Mouse (Mus musculus) kidney, postnatal 0 days (tissue): ENCODE results near the gene Slc4a8. TPM values are rescaled to one million over a fixed set of nuclear protein-coding genes. Genes with fewer than 3 reads are reported as not detected.
A peak's percentile ranks its signal among the peaks of the same experiment; 100 is the strongest.

ENCODE experiments used
- ATAC-seq: fragments of 200-750 bp; cut with Nextera tagmentation; replicated peaks from 2 replicates; pipeline ENCODE4 v1.8.0; 2017; ENCODE audit warnings: low read depth, moderate number of reproducible peaks, moderate TSS enrichment, moderate library complexity; ENCODE audit not compliant: low FRiP score
- DNase-seq: peaks from one replicate; pipeline ENCODE4 v3.0.0-alpha.2; 2016; ENCODE audit warnings: low spot score
- H3K27ac ChIP-seq: fragments of 300-500 bp; sonication (generic); 2 replicates; pipeline ENCODE4 v1.5.1; 2014; ENCODE audit warnings: mild to moderate bottlenecking
- H3K27me3 ChIP-seq: fragments of 300-500 bp; sonication (generic); 2 replicates; pipeline ENCODE4 v1.6.1; 2014; ENCODE audit warnings: low read length, mixed read lengths; ENCODE audit not compliant: insufficient read depth
- H3K36me3 ChIP-seq: fragments of 300-500 bp; sonication (generic); 2 replicates; pipeline ENCODE4 v1.6.1; 2014; ENCODE audit warnings: low read length, mixed read lengths; ENCODE audit not compliant: insufficient read depth
- H3K4me1 ChIP-seq: fragments of 300-500 bp; sonication (generic); replicated peaks from 2 replicates; pipeline ENCODE4 v1.6.1; 2014; ENCODE audit warnings: antibody characterized with exemption, low read length, mixed read lengths; ENCODE audit not compliant: insufficient read depth
- H3K4me2 ChIP-seq: fragments of 300-500 bp; sonication (generic); 2 replicates; pipeline ENCODE4 v1.6.1; 2014; ENCODE audit warnings: mild to moderate bottlenecking, low read length, moderate library complexity, mixed read lengths
- H3K4me3 ChIP-seq: fragments of 300-500 bp; sonication (generic); replicated peaks from 2 replicates; pipeline ENCODE4 v1.5.1; 2014; ENCODE audit warnings: low read depth, low read length
- H3K9ac ChIP-seq: fragments of 300-500 bp; sonication (generic); 2 replicates; pipeline ENCODE4 v1.6.1; 2014; ENCODE audit warnings: low read depth, low read length
- H3K9me3 ChIP-seq: fragments of 300-500 bp; sonication (generic); replicated peaks from 2 replicates; pipeline ENCODE4 v1.6.1; 2016; ENCODE audit warnings: low read length, inconsistent platforms, mixed read lengths
- CTCF ChIP-seq: IDR thresholded peaks from 2 replicates; pipeline ENCODE4 v1.5.1; 2016; ENCODE audit warnings: antibody characterized with exemption, low read depth, mild to moderate bottlenecking, moderate library complexity
- WGBS: fragments of 180-500 bp; shearing (Covaris S2); extraction: QIAGEN DNeasy Blood & Tissue Kit; methylation state at CpG from one replicate; pipeline ENCODE4 v1.1.7; 2014; 5-methylcytosine and 5-hydroxymethylcytosine counted together
- polyA plus RNA-seq: library from polyadenylated mRNA; unstranded; fragments of >200 nt; fragmentation: Nextera tagmentation; extraction: Ambion mirVana; gene quantifications from 2 replicates; pipeline ENCODE4 v1.2.1, GENCODE M21; 2015

Gene Slc4a8
- polyA plus RNA-seq, 1 experiment from 2014 or later = 7.5 TPM

GRCm38 (mm10) chr15:100775189-100776166 is 13.9 kb downstream of the Slc4a8 start:
- Histone ChIP-seq H3K4me3 (no peak overlapping the region), H3K9ac (no peak overlapping the region), H3K36me3 (no peaks in the 10 kb centered on the region), H3K4me2 (no peak overlapping the region), H3K9me3 (no peaks in the 10 kb centered on the region), H3K4me1 (0 out of 2 replicates have a peak, but pooled peaks cover under 1% of the 10 kb centered on the region), H3K27ac (no peak overlapping the region), H3K27me3 (no peaks in the 10 kb centered on the region)
- DNase-seq = peak; percentile 14
- no peak for ATAC-seq
- TF ChIP-seq CTCF = no peak
- WGBS = 50% methylated on average over 19 of the region's 19 CpGs

DNA sequence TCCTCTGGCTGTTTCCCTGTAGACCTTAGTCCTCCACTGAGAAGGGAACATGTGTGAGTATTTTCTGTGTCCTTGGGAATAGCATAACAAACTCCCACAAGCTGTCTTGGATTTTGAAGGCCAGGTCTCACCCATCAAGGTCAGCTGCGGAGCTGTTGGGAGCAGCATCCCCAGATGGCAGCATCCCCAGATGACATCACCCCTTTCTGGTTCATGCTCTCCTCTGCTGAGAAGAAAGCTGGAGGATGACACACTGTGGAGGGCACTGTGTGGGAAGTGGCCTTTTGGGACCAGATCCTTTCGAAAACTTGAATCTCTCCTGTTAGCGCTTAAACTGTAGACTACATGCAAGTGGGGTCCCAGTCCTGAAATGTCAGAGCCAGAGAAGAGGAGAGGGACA is 14.9 kb downstream of the Slc4a8 start:
- TF ChIP-seq CTCF = no peak
- Histone ChIP-seq H3K27ac (no peak overlapping the region), H3K4me1 (0 out of 2 replicates have a peak, but pooled peaks cover 4% of the 10 kb centered on the region), H3K9ac (no peak overlapping the region), H3K27me3 (no peaks in the 10 kb centered on the region), H3K9me3 (no peaks in the 10 kb centered on the region), H3K36me3 (no peaks in the 10 kb centered on the region), H3K4me2 (no peak overlapping the region), H3K4me3 (no peak overlapping the region)
- ATAC-seq (no peak), DNase-seq (no peak)
- 89% methylated on average over 3 of the region's 3 CpGs for WGBS

DNA sequence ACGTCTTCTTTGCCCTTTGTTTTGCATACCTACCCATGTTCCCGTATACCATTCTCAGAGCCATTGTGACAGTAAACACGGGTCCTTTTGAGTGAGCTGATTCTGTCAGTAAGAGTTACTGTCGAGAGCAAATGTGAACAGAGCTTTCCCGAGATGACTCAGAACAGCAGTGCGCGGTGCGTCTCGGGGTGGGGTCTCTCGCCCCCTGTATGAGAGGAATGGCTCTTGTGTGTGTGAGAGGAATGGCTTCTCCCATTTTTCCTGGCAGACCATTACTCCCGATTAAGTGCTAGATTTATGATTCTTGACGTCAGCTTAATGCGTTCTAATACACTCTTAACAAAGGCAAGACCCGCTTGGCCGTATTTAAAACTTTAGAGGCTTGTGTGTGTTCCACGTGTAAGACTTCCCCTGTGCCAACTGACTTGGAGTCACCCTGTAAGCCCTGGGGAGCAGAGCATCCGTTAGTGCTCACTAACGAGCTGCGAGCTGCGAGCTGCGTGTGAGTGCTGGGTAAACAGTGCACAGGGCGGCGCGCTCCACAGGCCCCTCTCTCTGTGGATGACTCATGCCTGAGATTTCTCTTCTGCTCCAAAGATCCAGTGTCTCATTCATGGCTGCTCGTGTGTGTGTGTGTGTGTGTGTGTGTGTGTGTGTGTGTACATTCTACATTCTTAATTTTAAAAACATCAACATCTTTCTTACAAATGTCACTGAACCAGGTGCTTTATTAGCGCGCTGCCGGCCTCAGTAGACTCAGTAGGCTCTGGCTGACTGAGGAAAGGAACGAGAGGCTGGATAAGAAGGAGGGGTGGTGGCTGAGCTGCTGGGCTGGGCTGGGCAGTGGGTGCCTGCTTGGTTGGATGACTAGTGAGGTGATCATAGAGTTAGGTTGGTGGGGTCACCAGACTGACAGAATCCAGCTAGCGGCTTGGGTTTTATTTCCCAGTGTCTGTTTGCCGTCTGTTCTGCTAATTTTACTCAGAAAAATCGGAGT is 15.8 kb downstream of the Slc4a8 start:
- no peak overlapping the region for H3K4me3 ChIP-seq
- no peak for TF ChIP-seq CTCF
- H3K4me1 ChIP-seq = 0 out of 2 replicates have a peak, but pooled peaks cover 4% of the 10 kb centered on the region
- 0 out of 2 replicates have a peak overlapping the region, but pooled peaks have one; percentile 1 for H3K4me2 ChIP-seq
- no peak overlapping the region for H3K27ac ChIP-seq
- H3K36me3 ChIP-seq = no peaks in the 10 kb centered on the region
- H3K27me3 ChIP-seq = no peaks in the 10 kb centered on the region
- 31% methylated on average over 32 of the region's 32 CpGs for WGBS
- H3K9ac ChIP-seq = no peak overlapping the region
- peak; percentile 71 for DNase-seq
- 0 out of 2 replicates have a peak, but pooled peaks have one; percentile 62 for ATAC-seq
- H3K9me3 ChIP-seq = no peaks in the 10 kb centered on the region

DNA sequence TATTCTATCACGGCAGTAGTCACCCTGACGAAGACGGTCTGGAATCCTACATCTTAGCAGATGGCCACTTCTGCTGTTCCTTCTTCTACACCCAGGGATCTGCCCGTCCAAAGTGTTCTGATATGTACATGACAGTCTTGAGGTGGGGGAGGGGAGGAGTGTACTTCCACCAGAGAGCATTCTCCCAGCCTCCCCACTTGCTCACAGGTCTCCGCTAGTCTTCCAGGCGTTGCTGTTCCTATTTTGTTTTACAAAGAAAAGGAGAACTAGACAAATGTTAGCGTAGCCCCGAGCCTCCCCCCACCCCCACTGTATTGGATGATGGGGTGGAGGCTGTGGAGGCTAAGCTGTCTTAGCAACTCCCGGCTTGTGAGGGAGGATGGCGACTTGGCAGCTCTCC is 18.3 kb downstream of the Slc4a8 start:
- Histone ChIP-seq H3K4me1 (0 out of 2 replicates have a peak, but pooled peaks cover 4% of the 10 kb centered on the region), H3K27me3 (no peaks in the 10 kb centered on the region), H3K36me3 (no peaks in the 10 kb centered on the region), H3K9ac (no peak overlapping the region), H3K4me2 (no peak overlapping the region), H3K9me3 (no peaks in the 10 kb centered on the region), H3K4me3 (no peak overlapping the region), H3K27ac (no peak overlapping the region)
- no peak for TF ChIP-seq CTCF
- WGBS = 61% methylated on average over 10 of the region's 10 CpGs
- no peak for ATAC-seq
- DNase-seq = no peak

DNA sequence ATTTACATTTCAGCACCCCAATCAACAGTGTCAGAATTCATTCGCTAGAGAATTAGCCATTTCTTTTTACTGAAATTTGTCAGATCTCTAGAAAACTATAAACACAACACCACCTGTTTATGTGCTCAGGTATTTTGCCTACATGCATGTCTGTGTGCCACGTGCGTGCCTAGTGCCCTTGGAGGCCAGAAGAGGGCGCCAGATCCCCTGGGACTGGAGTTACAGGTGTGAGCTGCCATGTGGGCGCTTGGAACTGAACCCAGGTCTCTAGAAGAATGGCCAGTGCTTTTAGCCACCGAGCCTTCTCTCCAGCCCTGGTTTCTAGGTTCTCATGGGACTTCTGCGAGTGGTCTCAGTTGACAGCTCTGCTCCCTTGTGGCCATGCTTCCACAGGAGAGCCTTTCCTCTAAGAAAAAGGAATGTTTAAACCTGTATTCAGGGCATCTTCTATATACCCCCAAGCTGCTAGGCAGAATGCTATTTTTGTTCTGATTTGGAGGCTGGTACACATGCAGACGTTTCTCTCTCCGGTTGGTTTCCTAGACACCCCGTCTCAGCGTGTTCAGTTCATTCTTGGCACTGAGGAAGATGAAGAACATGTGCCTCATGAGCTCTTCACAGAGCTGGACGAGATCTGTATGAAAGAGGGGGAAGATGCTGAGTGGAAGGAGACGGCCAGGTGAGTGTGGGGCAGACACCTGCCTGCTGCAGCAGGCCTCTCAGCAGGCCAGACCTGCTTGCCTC is 21.9 kb downstream of the Slc4a8 start:
- no peaks in the 10 kb centered on the region for H3K27me3 ChIP-seq
- no peak overlapping the region for H3K9ac ChIP-seq
- H3K4me2 ChIP-seq = no peak overlapping the region
- WGBS = 94% methylated on average over 13 of the region's 13 CpGs
- no peaks in the 10 kb centered on the region for H3K36me3 ChIP-seq
- no peaks in the 10 kb centered on the region for H3K9me3 ChIP-seq
- H3K27ac ChIP-seq = no peak overlapping the region
- no peak for ATAC-seq
- H3K4me1 ChIP-seq = 0 out of 2 replicates have a peak, but pooled peaks cover 4% of the 10 kb centered on the region
- TF ChIP-seq CTCF = peak; percentile 39
- H3K4me3 ChIP-seq = no peak overlapping the region
- DNase-seq = no peak
